Mouse (Mus musculus): Measurements from ENCODE around the gene Eif2d. TPM values are rescaled to one million over a fixed set of nuclear protein-coding genes. Genes with fewer than 3 reads are reported as not detected.

Eif2d gene
- polyA plus RNA-seq, 1 experiment: 33.3 TPM

DNA sequence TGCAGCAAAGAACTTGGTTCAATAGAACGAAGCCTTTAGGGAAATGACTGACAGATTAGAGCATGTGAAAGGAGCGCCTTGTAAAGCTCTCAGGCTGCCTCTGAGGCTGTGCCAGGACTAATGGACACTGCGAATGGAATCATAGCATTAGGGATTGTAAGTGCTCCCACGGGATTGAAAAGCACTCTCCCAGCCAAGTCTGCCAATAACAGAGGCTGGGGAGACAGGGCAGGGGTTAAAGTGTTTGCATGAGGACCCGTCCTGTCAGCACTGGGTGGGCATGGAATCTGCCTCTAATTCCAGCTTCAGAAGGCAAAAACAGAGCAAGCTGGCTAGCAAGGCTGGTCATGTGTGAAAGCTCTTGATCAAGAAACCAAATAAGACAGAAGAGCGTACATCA, 18.8 kb upstream of the Eif2d start:
- Histone ChIP-seq H3K27me3 (ENCODE audit: control insufficient read depth, insufficient read depth, insufficient read length) (no peaks in the 10 kb centered on the region), H3ac (ENCODE audit: control insufficient read depth, insufficient read length, low read depth) (no peak overlapping the region), H3K79me3 (ENCODE audit: low read depth) (peaks cover 44% of the 10 kb centered on the region), H3K36me3 (ENCODE audit: control insufficient read depth, insufficient read depth) (peaks cover 17% of the 10 kb centered on the region), H3K4me3 (ENCODE audit: insufficient read depth, poor library complexity, severe bottlenecking) (no peak overlapping the region), H3K79me2 (ENCODE audit: control insufficient read depth, insufficient read depth) (peaks cover 78% of the 10 kb centered on the region)
- TF ChIP-seq CEBPB (IDR thresholded peaks at IDR 0.05; ENCODE audit: low read depth) (no peak), MYOD1 (IDR thresholded peaks at IDR 0.05; ENCODE audit: control insufficient read depth, insufficient read length, low read depth) (no peak), FOSL1 (IDR thresholded peaks at IDR 0.05; ENCODE audit: insufficient read depth, low read length, poor library complexity, severe bottlenecking) (no peak), USF1 (IDR thresholded peaks at IDR 0.05; ENCODE audit: low read depth) (no peak), MYOG (IDR thresholded peaks at IDR 0.05; ENCODE audit: control insufficient read depth, extremely low read depth, insufficient read length) (no peak), MAX (IDR thresholded peaks at IDR 0.05) (no peak), CTCF (IDR thresholded peaks at IDR 0.05; ENCODE audit: control insufficient read depth, insufficient read depth, insufficient read length) (no peak)

DNA sequence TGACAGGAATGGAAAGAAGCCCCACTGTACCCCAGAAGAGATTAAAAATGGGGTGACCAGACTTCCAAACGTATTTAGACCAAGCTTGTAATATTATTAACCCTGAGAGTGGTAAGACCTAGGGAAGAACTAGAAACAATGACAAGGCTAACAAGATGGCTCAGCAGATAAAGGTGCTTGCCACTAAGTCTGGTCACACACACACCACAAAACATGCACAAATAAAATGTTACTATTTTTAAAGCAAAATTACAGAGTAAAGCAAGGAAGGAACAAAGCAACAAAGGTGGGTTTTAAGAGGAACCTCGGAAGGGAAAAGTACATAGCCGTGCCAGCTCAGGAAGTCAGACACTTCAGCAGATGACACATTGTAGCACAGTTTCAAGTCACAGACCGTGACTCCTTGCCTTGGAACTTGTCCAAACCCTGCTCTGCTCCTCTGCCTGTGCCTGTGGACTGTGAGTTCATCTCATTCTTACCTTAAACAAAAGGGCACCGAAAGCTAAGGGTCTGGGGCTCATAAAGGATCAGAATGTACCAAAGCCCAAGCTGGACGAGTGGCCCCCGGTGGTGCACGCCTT, 17.9 kb upstream of the Eif2d start:
- Histone ChIP-seq H3ac (ENCODE audit: control insufficient read depth, insufficient read length, low read depth) (peak overlapping the region; percentile 46), H3K36me3 (ENCODE audit: control insufficient read depth, insufficient read depth) (peaks cover 9% of the 10 kb centered on the region), H3K27me3 (ENCODE audit: control insufficient read depth, insufficient read depth, insufficient read length) (no peaks in the 10 kb centered on the region), H3K4me3 (ENCODE audit: insufficient read depth, poor library complexity, severe bottlenecking) (no peak overlapping the region), H3K79me2 (ENCODE audit: control insufficient read depth, insufficient read depth) (peaks cover 71% of the 10 kb centered on the region), H3K79me3 (ENCODE audit: low read depth) (peaks cover 40% of the 10 kb centered on the region)
- TF ChIP-seq MYOG (IDR thresholded peaks at IDR 0.05; ENCODE audit: control insufficient read depth, extremely low read depth, insufficient read length): no peak
- no peak for TF ChIP-seq MYOD1 (IDR thresholded peaks at IDR 0.05; ENCODE audit: control insufficient read depth, insufficient read length, low read depth)
- TF ChIP-seq FOSL1 (IDR thresholded peaks at IDR 0.05; ENCODE audit: insufficient read depth, low read length, poor library complexity, severe bottlenecking): no peak
- no peak for TF ChIP-seq MAX (IDR thresholded peaks at IDR 0.05)
- TF ChIP-seq CTCF (IDR thresholded peaks at IDR 0.05; ENCODE audit: control insufficient read depth, insufficient read depth, insufficient read length): no peak
- no peak for TF ChIP-seq USF1 (IDR thresholded peaks at IDR 0.05; ENCODE audit: low read depth)
- no peak for TF ChIP-seq CEBPB (IDR thresholded peaks at IDR 0.05; ENCODE audit: low read depth)

DNA sequence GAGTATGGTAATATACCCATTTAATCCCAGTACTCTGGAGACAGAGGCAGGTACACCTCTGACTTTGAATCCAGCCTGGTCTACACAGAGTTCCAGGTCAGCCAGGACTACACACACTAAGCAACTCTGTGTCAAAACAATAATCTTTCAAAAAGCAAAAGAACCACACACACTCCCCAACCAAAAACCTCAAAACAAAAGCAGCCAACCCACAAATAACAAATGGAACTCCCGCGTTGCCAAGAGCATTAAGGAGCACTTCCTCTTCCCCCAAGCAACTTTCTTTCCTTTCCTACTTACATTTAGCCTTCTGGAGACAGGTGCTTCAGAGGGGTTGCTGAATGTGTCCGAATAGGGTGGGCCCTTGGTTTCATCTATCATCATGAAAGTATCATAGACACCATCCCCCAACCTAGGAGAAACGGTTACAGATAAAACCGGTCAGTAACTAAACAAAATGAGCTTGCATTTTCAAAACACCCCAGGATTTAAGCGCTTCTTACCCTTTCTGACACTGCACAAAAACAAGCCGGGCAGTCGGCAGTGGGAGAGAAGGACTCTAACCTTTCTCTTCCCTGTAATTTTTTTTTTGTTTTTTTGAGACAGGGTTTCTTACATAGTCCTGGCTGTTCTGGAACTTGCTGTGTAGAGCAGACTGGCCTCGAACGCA, 16.9 kb upstream of the Eif2d start:
- Histone ChIP-seq H3K79me2 (ENCODE audit: control insufficient read depth, insufficient read depth) (peaks cover 62% of the 10 kb centered on the region), H3ac (ENCODE audit: control insufficient read depth, insufficient read length, low read depth) (no peak overlapping the region), H3K27me3 (ENCODE audit: control insufficient read depth, insufficient read depth, insufficient read length) (no peaks in the 10 kb centered on the region), H3K36me3 (ENCODE audit: control insufficient read depth, insufficient read depth) (no peaks in the 10 kb centered on the region), H3K4me3 (ENCODE audit: insufficient read depth, poor library complexity, severe bottlenecking) (no peak overlapping the region), H3K79me3 (ENCODE audit: low read depth) (peaks cover 32% of the 10 kb centered on the region)
- TF ChIP-seq MAX (IDR thresholded peaks at IDR 0.05) (no peak), FOSL1 (IDR thresholded peaks at IDR 0.05; ENCODE audit: insufficient read depth, low read length, poor library complexity, severe bottlenecking) (no peak), CTCF (IDR thresholded peaks at IDR 0.05; ENCODE audit: control insufficient read depth, insufficient read depth, insufficient read length) (no peak), USF1 (IDR thresholded peaks at IDR 0.05; ENCODE audit: low read depth) (no peak), CEBPB (IDR thresholded peaks at IDR 0.05; ENCODE audit: low read depth) (no peak), MYOD1 (IDR thresholded peaks at IDR 0.05; ENCODE audit: control insufficient read depth, insufficient read length, low read depth) (no peak), MYOG (IDR thresholded peaks at IDR 0.05; ENCODE audit: control insufficient read depth, extremely low read depth, insufficient read length) (no peak)

DNA sequence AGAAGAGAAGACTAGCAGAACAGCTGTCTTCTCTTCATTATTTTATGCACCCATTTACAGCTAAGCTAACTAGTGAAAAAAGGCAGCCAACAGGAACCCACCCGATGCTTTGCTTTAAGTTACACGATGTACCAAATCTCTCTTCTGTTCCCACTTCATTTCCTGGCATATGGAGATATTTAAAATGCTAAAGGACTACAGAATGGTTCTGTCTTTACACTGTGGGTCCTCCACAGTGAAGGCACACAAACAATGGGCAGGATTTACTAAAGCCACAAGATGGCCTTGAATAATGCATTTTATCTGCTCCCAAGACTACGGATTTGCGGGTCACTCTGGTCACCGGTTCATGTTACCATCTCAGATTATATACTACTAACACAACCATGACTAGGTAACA, 15.9 kb upstream of the Eif2d start:
- TF ChIP-seq MYOG (IDR thresholded peaks at IDR 0.05; ENCODE audit: control insufficient read depth, extremely low read depth, insufficient read length) (no peak), USF1 (IDR thresholded peaks at IDR 0.05; ENCODE audit: low read depth) (no peak), CEBPB (IDR thresholded peaks at IDR 0.05; ENCODE audit: low read depth) (no peak), MAX (IDR thresholded peaks at IDR 0.05) (no peak), MYOD1 (IDR thresholded peaks at IDR 0.05; ENCODE audit: control insufficient read depth, insufficient read length, low read depth) (no peak), CTCF (IDR thresholded peaks at IDR 0.05; ENCODE audit: control insufficient read depth, insufficient read depth, insufficient read length) (no peak), FOSL1 (IDR thresholded peaks at IDR 0.05; ENCODE audit: insufficient read depth, low read length, poor library complexity, severe bottlenecking) (no peak)
- Histone ChIP-seq H3K36me3 (ENCODE audit: control insufficient read depth, insufficient read depth) (no peaks in the 10 kb centered on the region), H3K27me3 (ENCODE audit: control insufficient read depth, insufficient read depth, insufficient read length) (no peaks in the 10 kb centered on the region), H3K79me3 (ENCODE audit: low read depth) (peaks cover 32% of the 10 kb centered on the region), H3ac (ENCODE audit: control insufficient read depth, insufficient read length, low read depth) (peak overlapping the region; percentile 3), H3K4me3 (ENCODE audit: insufficient read depth, poor library complexity, severe bottlenecking) (peak overlapping the region; percentile 59), H3K79me2 (ENCODE audit: control insufficient read depth, insufficient read depth) (peaks cover 57% of the 10 kb centered on the region)

DNA sequence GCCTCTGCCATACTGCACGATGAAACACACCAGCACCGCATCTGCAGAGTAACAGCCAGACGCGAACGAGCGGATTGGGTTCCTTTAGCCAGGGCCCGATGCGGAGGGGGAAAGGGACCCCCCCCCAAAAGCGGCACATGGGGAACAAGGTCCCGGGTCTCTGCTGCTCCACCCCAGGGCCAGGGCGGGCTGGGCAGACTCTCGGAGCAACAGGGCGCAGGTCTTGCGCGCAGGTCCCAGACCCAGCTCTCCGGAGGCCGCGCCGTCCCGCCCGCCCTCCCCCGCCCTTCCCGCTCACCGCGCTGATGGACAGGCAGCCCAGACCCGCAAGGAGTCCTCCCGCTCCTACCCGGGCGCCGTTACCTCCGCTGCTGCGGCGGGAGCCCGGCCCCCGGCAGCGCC, 15.3 kb upstream of the Eif2d start:
- Histone ChIP-seq H3K27me3 (ENCODE audit: control insufficient read depth, insufficient read depth, insufficient read length) (no peaks in the 10 kb centered on the region), H3K36me3 (ENCODE audit: control insufficient read depth, insufficient read depth) (no peaks in the 10 kb centered on the region), H3K4me3 (ENCODE audit: insufficient read depth, poor library complexity, severe bottlenecking) (peak overlapping the region; percentile 59), H3K79me2 (ENCODE audit: control insufficient read depth, insufficient read depth) (peaks cover 51% of the 10 kb centered on the region), H3ac (ENCODE audit: control insufficient read depth, insufficient read length, low read depth) (peak overlapping the region; percentile 78), H3K79me3 (ENCODE audit: low read depth) (peaks cover 27% of the 10 kb centered on the region)
- no peak for TF ChIP-seq CTCF (IDR thresholded peaks at IDR 0.05; ENCODE audit: control insufficient read depth, insufficient read depth, insufficient read length)
- no peak for TF ChIP-seq FOSL1 (IDR thresholded peaks at IDR 0.05; ENCODE audit: insufficient read depth, low read length, poor library complexity, severe bottlenecking)
- no peak for TF ChIP-seq MAX (IDR thresholded peaks at IDR 0.05)
- no peak for TF ChIP-seq MYOG (IDR thresholded peaks at IDR 0.05; ENCODE audit: control insufficient read depth, extremely low read depth, insufficient read length)
- TF ChIP-seq USF1 (IDR thresholded peaks at IDR 0.05; ENCODE audit: low read depth): no peak
- no peak for TF ChIP-seq CEBPB (IDR thresholded peaks at IDR 0.05; ENCODE audit: low read depth)
- no peak for TF ChIP-seq MYOD1 (IDR thresholded peaks at IDR 0.05; ENCODE audit: control insufficient read depth, insufficient read length, low read depth)

Data from C2C12 (cell line).